Mouse (Mus musculus) heart, embryonic 13.5 days (tissue): ENCODE measurements at regions not wholly inside any gene's neighbourhood (a gene's known extent, or its start where the extent isn't known, plus 50 kb on each side); places are given as distances from the start of the nearest gene placed in this dataset.

Experiments
- ATAC-seq: fragments of 200-750 bp; cut with Nextera tagmentation; 2 replicates; pipeline ENCODE4 v1.8.0; 2017; ENCODE audit warnings: moderate TSS enrichment; ENCODE audit not compliant: insufficient number of reproducible peaks, low FRiP score, low TSS enrichment; ENCODE audit errors: extremely low read depth
- H3K27ac ChIP-seq: fragments of 300-500 bp; sonication (generic); replicated peaks from 2 replicates; pipeline ENCODE4 v1.5.1; 2015; ENCODE audit warnings: moderate library complexity, mild to moderate bottlenecking, inconsistent platforms
- H3K27me3 ChIP-seq: fragments of 300-500 bp; sonication (generic); replicated peaks from 2 replicates; pipeline ENCODE4 v1.6.1; 2015; ENCODE audit warnings: mild to moderate bottlenecking, inconsistent platforms
- H3K36me3 ChIP-seq: fragments of 300-500 bp; sonication (generic); 2 replicates; pipeline ENCODE4 v1.6.1; 2015; ENCODE audit warnings: mild to moderate bottlenecking, inconsistent platforms
- H3K4me1 ChIP-seq: fragments of 300-500 bp; sonication (generic); 2 replicates; pipeline ENCODE4 v1.6.1; 2015; ENCODE audit warnings: inconsistent platforms
- H3K4me2 ChIP-seq: fragments of 300-500 bp; sonication (generic); 2 replicates; pipeline ENCODE4 v1.6.1; 2015; ENCODE audit warnings: inconsistent platforms, mild to moderate bottlenecking, moderate library complexity
- H3K4me3 ChIP-seq: fragments of 300-500 bp; sonication (generic); 2 replicates; pipeline ENCODE4 v1.5.1; 2015; ENCODE audit warnings: moderate library complexity, mild to moderate bottlenecking, inconsistent platforms
- H3K9ac ChIP-seq: fragments of 300-500 bp; sonication (generic); 2 replicates; pipeline ENCODE4 v1.6.1; 2015; ENCODE audit warnings: inconsistent platforms, mild to moderate bottlenecking, moderate library complexity
- H3K9me3 ChIP-seq: fragments of 300-500 bp; sonication (generic); 2 replicates; pipeline ENCODE4 v1.6.1; 2016; ENCODE audit warnings: inconsistent platforms
- WGBS: fragments of 180-500 bp; shearing (Covaris S2); methylation state at CpG from one replicate; pipeline ENCODE4 v1.1.7; 2015; ENCODE audit warnings: mixed read lengths; 5-methylcytosine and 5-hydroxymethylcytosine counted together

DNA sequence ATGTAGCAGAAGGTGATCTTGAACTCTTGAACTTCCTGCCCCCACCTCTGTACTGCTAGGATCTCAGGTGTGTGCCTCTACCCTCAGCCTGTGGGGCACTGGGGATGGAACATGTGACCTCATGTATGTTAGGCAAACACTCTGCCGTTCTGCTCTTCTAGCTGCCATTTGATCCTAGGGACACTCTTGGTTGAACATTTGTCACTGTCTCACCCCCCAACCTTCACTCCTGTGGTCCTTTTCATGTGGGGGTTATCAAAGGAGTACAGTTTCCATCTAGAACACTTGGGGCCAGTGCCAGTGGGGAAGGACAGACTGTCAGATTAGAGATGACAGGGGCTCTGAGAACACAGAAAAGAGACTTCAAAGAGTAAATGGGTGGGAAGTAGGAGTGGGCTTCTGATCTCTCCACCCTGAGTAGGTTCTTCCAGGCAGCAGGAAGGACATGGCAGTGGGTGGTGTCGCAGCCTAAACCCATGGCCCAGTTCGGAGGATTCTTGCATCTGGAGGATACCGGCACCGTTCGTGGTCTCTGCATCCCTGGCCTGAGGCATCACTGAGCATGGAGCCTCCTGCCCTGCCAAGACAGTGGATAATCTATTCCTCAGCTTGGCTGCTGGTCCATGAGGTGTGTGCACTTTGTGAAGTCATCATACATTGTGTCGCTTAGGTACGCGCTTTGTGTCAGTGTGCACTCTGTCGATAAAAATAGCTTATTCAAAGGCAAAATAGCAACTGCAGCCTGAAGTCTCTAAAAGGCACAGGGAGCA, 132.7 kb upstream of the Ctnnb1 start:
- Histone ChIP-seq H3K9me3 (peaks cover 11% of the 10 kb centered on the region), H3K27me3 (peaks cover 5% of the 10 kb centered on the region; the same call in 1 of the 2 replicates), H3K9ac (no peak overlapping the region), H3K4me1 (peaks cover 5% of the 10 kb centered on the region; the same call in 1 of the 2 replicates), H3K4me3 (no peak overlapping the region), H3K4me2 (no peak overlapping the region), H3K36me3 (no peaks in the 10 kb centered on the region; the same call in 1 of the 2 replicates), H3K27ac (no peak overlapping the region)
- 61% methylated on average over 10 of the region's 10 CpGs for WGBS
- no peak for ATAC-seq

DNA sequence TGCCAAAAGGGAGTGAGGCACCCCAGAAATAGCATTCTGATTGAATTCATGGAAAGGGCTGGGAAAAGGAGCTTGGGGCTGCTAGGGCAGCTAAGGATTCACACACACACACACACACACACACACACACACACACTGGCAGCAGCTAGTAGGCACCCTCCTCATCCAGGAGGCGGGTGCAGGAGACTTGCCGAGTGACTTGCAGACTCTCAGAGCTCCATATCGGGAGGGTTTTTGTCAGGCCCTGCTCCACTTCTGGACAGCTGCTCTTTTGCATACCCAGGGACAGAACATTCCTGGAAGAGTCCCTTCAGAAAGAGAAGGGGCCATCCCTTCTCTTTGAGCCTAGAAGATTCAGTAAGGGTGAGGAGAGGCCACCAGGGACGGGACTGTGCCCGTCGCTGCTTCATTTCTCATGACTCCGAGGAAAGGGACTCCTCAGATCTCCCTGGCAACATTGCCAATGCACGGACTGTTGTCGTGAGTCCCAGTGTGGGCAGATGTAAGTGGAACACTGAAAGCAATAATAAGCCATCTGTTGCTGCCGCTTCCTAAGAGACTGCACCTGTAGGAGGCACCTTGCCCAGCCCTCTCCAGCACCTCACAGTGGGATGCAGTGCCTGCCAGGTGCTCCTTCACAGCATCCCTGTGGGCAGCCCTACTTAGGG, 130.9 kb upstream of the Ctnnb1 start:
- Histone ChIP-seq H3K4me1 (peaks cover 5% of the 10 kb centered on the region; the same call in 1 of the 2 replicates), H3K27ac (no peak overlapping the region), H3K36me3 (no peaks in the 10 kb centered on the region), H3K9me3 (no peaks in the 10 kb centered on the region), H3K4me2 (no peak overlapping the region), H3K9ac (no peak overlapping the region), H3K27me3 (peaks cover 5% of the 10 kb centered on the region; the same call in 1 of the 2 replicates), H3K4me3 (no peak overlapping the region)
- WGBS: 43% methylated on average over 10 of the region's 10 CpGs
- ATAC-seq: no peak

DNA sequence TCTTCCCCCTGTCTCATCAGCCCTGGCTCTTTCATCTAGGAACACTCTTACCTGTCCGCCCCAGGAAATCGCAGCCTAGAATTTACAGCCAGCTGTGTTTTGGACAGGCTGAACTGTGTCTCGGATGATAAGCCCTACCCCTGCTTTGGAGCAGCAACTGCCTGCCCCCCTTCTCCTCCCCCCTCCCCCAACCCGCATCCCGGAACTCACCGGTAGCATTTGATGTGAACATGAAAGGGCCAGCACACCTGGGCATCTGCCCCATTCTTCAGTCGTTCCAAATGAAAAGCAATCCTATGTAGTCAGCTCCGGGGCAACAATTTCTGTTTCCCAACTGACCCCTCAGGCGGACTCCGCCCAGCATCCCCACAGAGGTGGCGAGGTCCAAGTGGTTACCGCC, 130.1 kb upstream of the Ctnnb1 start:
- H3K9me3 ChIP-seq: no peaks in the 10 kb centered on the region
- H3K4me2 ChIP-seq: no peak overlapping the region
- WGBS: 40% methylated on average over 12 of the region's 12 CpGs
- H3K36me3 ChIP-seq: no peaks in the 10 kb centered on the region
- H3K27me3 ChIP-seq: peaks cover 5% of the 10 kb centered on the region; the same call in 1 of the 2 replicates
- H3K4me1 ChIP-seq: peaks cover 5% of the 10 kb centered on the region; the same call in 1 of the 2 replicates
- H3K9ac ChIP-seq: no peak overlapping the region
- no peak overlapping the region for H3K4me3 ChIP-seq
- no peak overlapping the region for H3K27ac ChIP-seq
- ATAC-seq: no peak

DNA sequence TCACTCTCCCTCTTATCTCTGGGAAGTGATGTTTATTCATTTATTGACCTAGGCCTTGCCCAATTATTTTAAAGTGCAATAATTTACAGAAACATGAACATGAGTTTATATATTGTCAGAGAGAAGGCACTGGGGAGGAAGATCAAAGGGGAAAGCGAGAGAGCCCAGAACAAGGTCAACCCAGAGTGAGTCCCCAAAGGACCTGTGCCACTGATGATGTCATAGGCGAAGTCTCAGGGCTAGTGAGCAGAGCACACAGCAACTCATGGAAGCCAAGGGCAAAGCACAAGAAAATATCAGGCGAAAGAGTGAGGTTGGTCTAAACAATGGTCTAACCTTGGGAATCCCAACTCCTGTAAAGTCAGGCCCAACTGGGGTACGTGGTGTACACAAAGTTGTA, 126.4 kb upstream of the Ctnnb1 start:
- Histone ChIP-seq H3K9me3 (no peaks in the 10 kb centered on the region), H3K4me1 (peaks cover 10% of the 10 kb centered on the region), H3K9ac (no peak overlapping the region), H3K4me2 (no peak overlapping the region), H3K4me3 (no peak overlapping the region), H3K36me3 (no peaks in the 10 kb centered on the region), H3K27me3 (peaks cover 5% of the 10 kb centered on the region; the same call in 1 of the 2 replicates), H3K27ac (no peak overlapping the region)
- ATAC-seq: no peak
- 84% methylated on average over 4 of the region's 4 CpGs for WGBS

DNA sequence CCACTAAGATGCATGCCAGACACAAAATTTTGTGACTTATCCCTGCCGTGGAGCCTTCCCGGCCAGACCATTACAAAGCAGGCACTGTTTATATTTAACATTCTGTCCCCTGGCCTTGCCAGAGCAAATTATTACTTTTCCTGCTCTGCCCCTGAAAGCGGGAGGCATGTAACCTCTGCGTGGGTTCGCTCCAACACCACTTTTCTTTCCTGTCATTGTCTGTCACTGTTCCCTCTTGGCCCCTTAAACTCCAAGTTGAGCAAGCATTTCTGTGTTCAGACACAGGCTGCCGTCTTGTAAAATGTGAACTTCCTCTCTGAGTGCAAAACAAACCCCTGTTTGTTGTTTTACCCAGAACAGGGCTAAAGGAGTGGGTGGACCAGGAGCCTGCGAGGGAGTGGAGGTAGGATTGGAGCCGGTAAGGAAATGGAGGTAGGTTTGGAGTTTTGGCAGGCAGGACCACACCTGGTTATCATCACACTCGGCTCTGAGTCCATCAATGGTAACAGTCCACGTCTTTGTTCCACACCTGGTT, 124.2 kb upstream of the Ctnnb1 start:
- ATAC-seq: no peak
- no peak overlapping the region for H3K4me2 ChIP-seq
- no peak overlapping the region for H3K4me3 ChIP-seq
- H3K27me3 ChIP-seq: no peaks in the 10 kb centered on the region
- no peak overlapping the region for H3K9ac ChIP-seq
- H3K36me3 ChIP-seq: no peaks in the 10 kb centered on the region
- no peaks in the 10 kb centered on the region for H3K9me3 ChIP-seq
- 47% methylated on average over 10 of the region's 10 CpGs for WGBS
- H3K4me1 ChIP-seq: peaks cover 10% of the 10 kb centered on the region
- peak overlapping the region; percentile 38; the same call in 1 of the 2 replicates for H3K27ac ChIP-seq

DNA sequence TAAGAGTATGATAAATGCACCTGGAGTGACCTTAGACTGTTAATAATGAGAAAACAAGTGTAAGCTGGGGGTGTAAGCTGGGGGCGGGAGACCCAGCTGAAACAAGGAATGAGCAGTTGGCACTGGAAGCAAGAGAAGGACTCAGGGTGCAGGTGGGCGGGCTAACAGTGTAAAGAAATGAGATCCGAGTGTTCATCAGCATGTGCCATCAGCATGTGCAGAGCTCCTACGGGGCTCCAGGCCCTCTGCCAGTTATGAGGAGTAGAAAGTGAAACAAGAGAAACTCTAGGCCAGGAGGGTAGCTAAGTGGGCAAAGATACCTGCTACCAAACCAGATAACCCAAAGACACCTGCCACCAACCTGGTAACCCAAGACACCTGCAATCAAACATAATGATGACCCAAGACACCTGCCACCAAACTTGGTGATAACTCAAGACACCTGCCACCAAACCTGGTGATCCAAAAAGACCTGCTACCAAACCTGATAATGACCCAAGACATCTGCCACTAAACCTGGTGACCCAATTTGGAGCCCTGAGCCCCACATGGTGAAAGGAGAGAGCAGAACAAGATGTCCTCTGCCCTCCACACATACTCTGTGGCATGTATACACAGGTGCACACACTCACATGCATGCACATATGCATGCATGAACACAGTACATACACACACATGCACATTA, 120.1 kb upstream of the Ctnnb1 start:
- 60% methylated on average over 4 of the region's 4 CpGs for WGBS

DNA sequence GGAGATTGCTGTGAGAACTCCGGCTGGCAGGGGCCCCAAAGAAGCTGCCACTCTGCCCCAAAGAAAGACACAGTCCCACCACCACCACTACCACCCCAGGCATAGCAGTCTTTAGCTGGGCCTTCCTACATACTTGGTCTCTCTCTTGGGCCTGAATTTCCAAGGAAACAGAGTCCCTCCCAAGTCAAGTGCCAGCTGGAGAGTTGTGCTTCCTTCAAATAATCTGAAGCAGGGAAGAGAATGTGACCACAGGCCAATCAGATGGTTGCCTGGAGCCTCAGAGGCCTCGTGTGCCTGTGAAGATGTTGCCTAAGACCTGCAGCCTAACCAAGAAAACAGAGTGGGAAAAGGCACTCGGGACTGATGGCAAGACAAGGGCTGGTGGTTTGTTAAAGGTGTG, 117.5 kb upstream of the Ctnnb1 start:
- Histone ChIP-seq H3K27me3 (no peaks in the 10 kb centered on the region), H3K4me1 (peaks cover 12% of the 10 kb centered on the region), H3K36me3 (no peaks in the 10 kb centered on the region), H3K9ac (no peak overlapping the region), H3K4me3 (no peak overlapping the region), H3K9me3 (no peaks in the 10 kb centered on the region), H3K27ac (no peak overlapping the region), H3K4me2 (no peak overlapping the region)
- WGBS: 64% methylated on average over 3 of the region's 3 CpGs
- ATAC-seq: no peak

More for the DNA sequence above, 120.1 kb upstream of the Ctnnb1 start:
- Histone ChIP-seq H3K27me3 (no peaks in the 10 kb centered on the region), H3K4me1 (peaks cover 19% of the 10 kb centered on the region), H3K9me3 (no peaks in the 10 kb centered on the region), H3K9ac (no peak overlapping the region), H3K4me2 (no peak overlapping the region), H3K27ac (no peak overlapping the region), H3K4me3 (no peak overlapping the region), H3K36me3 (no peaks in the 10 kb centered on the region)
- ATAC-seq: no peak

DNA sequence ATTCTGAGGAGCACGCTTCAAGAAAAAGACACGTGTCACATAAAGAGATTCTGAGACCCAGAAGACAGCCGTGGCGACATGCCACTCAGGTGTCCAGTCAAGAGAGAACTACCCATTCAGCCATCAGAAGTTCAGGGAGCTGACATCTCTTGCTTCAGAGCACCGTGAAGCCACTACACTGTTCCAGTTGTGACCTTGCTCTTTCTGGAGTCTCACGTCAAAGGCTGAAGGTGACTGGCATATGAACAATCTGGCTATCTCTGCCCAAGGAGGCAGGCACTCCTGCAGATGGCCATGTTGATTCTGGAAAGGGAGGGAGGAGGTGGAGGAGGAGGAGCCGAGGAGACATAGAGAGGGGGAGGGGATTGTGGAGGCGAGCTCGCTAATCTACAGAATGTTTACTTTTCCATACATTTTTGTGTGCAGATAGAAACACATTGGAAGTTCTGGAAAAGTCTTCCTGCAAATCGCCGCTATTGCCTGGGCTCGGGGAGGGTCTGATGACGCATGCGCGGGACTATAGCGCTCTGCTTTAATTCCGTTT, 116.3 kb upstream of the Ctnnb1 start:
- Histone ChIP-seq H3K27me3 (no peaks in the 10 kb centered on the region), H3K4me2 (peak overlapping the region; percentile 47), H3K4me1 (peaks cover 9% of the 10 kb centered on the region), H3K9ac (no peak overlapping the region), H3K36me3 (no peaks in the 10 kb centered on the region), H3K4me3 (no peak overlapping the region), H3K27ac (no peak overlapping the region), H3K9me3 (no peaks in the 10 kb centered on the region)
- no peak for ATAC-seq
- 52% methylated on average over 17 of the region's 17 CpGs for WGBS

DNA sequence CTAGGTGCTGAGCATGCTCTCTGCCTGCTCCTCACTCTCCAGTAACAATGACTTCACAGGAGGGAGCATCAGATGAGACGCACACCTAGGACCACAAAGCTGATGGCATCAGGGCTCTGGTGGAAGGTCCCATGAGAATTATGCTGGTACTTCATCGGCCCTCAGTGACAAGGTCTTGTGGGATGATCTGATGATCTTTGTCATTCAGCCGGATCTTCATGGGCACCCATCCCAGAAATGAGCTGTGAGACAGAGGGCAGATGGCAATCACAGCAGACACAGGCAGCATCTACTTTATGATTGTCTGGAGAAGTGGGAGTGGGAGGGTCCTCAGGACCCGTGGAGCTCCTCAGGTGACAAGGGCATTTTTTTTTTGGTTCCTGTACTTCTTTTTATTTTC, 114.7 kb upstream of the Ctnnb1 start:
- WGBS: 68% methylated on average over 4 of the region's 4 CpGs
- H3K27ac ChIP-seq: no peak overlapping the region
- ATAC-seq: no peak
- H3K9ac ChIP-seq: no peak overlapping the region
- no peaks in the 10 kb centered on the region for H3K9me3 ChIP-seq
- H3K27me3 ChIP-seq: no peaks in the 10 kb centered on the region
- no peak overlapping the region for H3K4me3 ChIP-seq
- no peaks in the 10 kb centered on the region for H3K36me3 ChIP-seq
- no peak overlapping the region for H3K4me2 ChIP-seq
- H3K4me1 ChIP-seq: peaks cover 9% of the 10 kb centered on the region

DNA sequence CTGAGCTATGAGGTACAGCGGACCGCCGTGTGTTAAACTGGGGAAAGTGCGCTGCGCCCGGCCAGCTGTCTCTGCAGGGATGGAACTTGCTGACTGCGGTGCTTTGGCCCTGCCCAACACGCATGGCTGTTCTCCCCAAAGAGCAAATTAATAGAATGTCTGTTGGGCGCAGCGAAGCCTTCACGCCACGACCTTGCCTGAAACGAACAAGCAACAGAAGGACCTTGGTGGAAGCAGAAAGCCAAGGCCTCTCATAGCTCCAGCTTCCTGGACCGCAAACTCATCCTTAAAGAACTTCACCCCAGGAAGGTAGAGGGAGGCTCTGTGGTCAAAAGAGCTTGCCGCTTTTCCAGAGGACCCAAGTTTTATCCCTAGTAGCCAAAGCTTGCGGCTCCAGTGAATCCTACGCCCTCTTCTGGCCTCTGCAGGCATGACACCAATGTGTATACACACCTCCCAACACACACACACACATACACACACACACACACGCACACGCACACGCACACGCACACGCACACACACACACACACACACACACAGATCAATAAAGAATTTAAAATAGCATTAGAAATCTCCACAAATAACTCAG, 110.2 kb upstream of the Ctnnb1 start:
- Histone ChIP-seq H3K9me3 (no peaks in the 10 kb centered on the region), H3K4me1 (no peaks in the 10 kb centered on the region), H3K9ac (no peak overlapping the region), H3K4me3 (no peak overlapping the region), H3K27me3 (no peaks in the 10 kb centered on the region), H3K36me3 (no peaks in the 10 kb centered on the region), H3K4me2 (no peak overlapping the region), H3K27ac (no peak overlapping the region)
- WGBS: 88% methylated on average over 22 of the region's 22 CpGs
- no peak for ATAC-seq

DNA sequence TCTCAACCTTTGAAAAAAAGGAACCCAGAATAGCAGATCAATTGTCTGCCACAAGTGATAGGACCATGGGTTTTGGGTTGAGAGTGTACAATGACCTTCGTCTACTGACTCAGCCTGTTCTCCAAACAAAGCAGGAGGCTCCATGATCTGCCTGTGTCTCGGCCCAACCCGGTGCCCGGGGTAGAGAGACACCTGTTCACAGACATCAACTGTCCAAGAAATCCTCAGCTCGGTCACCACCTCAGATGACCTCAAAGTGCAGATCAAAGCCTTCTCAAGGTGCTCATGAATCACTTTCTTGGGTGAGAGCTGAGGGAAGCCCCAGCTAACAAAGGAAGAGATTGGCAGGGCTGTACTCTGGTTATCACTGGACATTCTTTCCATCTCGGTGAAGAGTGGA, 108.1 kb upstream of the Ctnnb1 start:
- 67% methylated on average over 6 of the region's 6 CpGs for WGBS
- Histone ChIP-seq H3K9me3 (no peaks in the 10 kb centered on the region), H3K27me3 (no peaks in the 10 kb centered on the region), H3K36me3 (no peaks in the 10 kb centered on the region), H3K4me1 (no peaks in the 10 kb centered on the region), H3K9ac (no peak overlapping the region), H3K27ac (no peak overlapping the region), H3K4me2 (no peak overlapping the region), H3K4me3 (no peak overlapping the region)
- no peak for ATAC-seq
